Mouse (Mus musculus) myocyte (in vitro differentiated cells): ENCODE measurements at regions not wholly inside any gene's neighbourhood (a gene's known extent, or its start where the extent isn't known, plus 50 kb on each side); places are given as distances from the start of the nearest gene placed in this dataset.

ENCODE experiments used
- E2F4 ChIP-seq: IDR thresholded peaks from one replicate; pipeline ENCODE4 v1.6.1; 2011; ENCODE audit warnings: mild to moderate bottlenecking, control low read depth, moderate library complexity; ENCODE audit not compliant: insufficient read depth
- MYOD1 ChIP-seq, 3 experiments: IDR thresholded peaks; one replicate each; pipeline ENCODE4 v1.6.1; 2011; ENCODE audit warnings: control low read depth in 2 of 3, low read depth in 2 of 3, mild to moderate bottlenecking in 2 of 3, moderate library complexity in 1 of 3; ENCODE audit not compliant: insufficient read length in 2 of 3, control insufficient read depth in 1 of 3
- MYOG ChIP-seq, 3 experiments: IDR thresholded peaks; one replicate each; pipeline ENCODE4 v1.6.1; 2011; ENCODE audit warnings: control low read depth in 2 of 3, low read depth in 2 of 3, mild to moderate bottlenecking in 2 of 3; ENCODE audit not compliant: insufficient read length in 2 of 3, control insufficient read depth in 1 of 3, insufficient read depth in 1 of 3
- POLR2A ChIP-seq: IDR thresholded peaks from one replicate; pipeline ENCODE4 v1.6.1; 2011; ENCODE audit warnings: low read depth, mild to moderate bottlenecking, control low read depth, moderate library complexity; ENCODE audit not compliant: insufficient read length
- TCF12 ChIP-seq: IDR thresholded peaks from one replicate; pipeline ENCODE4 v1.6.1; 2011; ENCODE audit warnings: mild to moderate bottlenecking, control low read depth; ENCODE audit not compliant: poor library complexity, insufficient read depth, severe bottlenecking
- TCF3 ChIP-seq: IDR thresholded peaks from one replicate; pipeline ENCODE4 v1.6.1; 2011; ENCODE audit warnings: low read depth, control low read depth; ENCODE audit not compliant: insufficient read length

DNA sequence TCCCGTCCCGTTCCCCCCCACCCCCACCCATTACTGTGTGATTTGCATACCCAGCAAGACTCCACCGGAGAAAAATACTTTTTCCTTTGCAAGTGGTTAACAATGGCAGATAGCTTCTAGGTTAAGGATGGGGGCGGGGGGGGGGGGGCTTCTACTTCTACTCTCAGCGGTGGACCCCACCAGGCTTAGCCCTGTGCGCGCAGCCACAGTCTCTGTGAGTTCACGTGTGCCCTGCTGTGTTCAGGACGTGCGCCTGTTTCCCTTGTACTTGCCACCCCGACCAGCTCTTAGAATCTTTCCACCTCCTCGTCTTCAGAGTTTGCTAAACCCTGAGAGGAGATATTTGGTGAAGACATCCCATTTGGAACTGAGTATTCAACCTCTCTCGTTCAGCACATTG lies 86.9 kb downstream of the Inhbb start:
- no peak for TF ChIP-seq POLR2A
- TF ChIP-seq MYOD1 (IDR thresholded peaks at IDR 0.05; ENCODE audit: control insufficient read depth in 1 of 3, insufficient read length in 2 of 3, low read depth in 2 of 3) = no peak
- no peak for TF ChIP-seq MYOG (IDR thresholded peaks at IDR 0.05; ENCODE audit: control insufficient read depth in 1 of 3, insufficient read depth in 1 of 3, insufficient read length in 2 of 3, low read depth in 2 of 3)
- no peak for TF ChIP-seq E2F4
- no peak for TF ChIP-seq TCF3
- no peak for TF ChIP-seq TCF12
